Mouse (Mus musculus) retina, adult 2 months (tissue): ENCODE measurements around the gene Sorbs2.

Source experiments
- DNase-seq: peaks from one replicate; pipeline ENCODE4 v3.0.0-alpha.2; 2012; ENCODE audit warnings: low read depth, low spot score

Gene Sorbs2

GRCm38 (mm10) chr8:45570117-45570516 lies 62.5 kb downstream of the Sorbs2 start:
- DNase-seq, result no peak

- DNase-seq, result no peak
Measured at GRCm38 (mm10) chr8:45579714-45580543, 72.3 kb downstream of the Sorbs2 start.

GRCm38 (mm10) chr8:45580544-45580866 lies 72.9 kb downstream of the Sorbs2 start:
- DNase-seq, result no peak

- DNase-seq, result no peak
Measured at GRCm38 (mm10) chr8:45583856-45584255, 76.3 kb downstream of the Sorbs2 start.

- no peak for DNase-seq
Measured at GRCm38 (mm10) chr8:45584390-45585052, 76.9 kb downstream of the Sorbs2 start.

- no peak for DNase-seq
Measured at GRCm38 (mm10) chr8:45585158-45585557, 77.6 kb downstream of the Sorbs2 start.

- no peak for DNase-seq
Measured at GRCm38 (mm10) chr8:45587011-45587410, 79.4 kb downstream of the Sorbs2 start.

- no peak for DNase-seq
Measured at GRCm38 (mm10) chr8:45591888-45592287, 84.3 kb downstream of the Sorbs2 start.

- DNase-seq, result no peak
Measured at GRCm38 (mm10) chr8:45593711-45594110, 86.1 kb downstream of the Sorbs2 start.

GRCm38 (mm10) chr8:45595983-45596382 lies 88.4 kb downstream of the Sorbs2 start:
- DNase-seq, result no peak

- DNase-seq, result no peak
Measured at GRCm38 (mm10) chr8:45596591-45596990, 89.0 kb downstream of the Sorbs2 start.

GRCm38 (mm10) chr8:45597631-45598420 lies 90.2 kb downstream of the Sorbs2 start:
- no peak for DNase-seq

- no peak for DNase-seq
Measured at GRCm38 (mm10) chr8:45598883-45599282, 91.3 kb downstream of the Sorbs2 start.

GRCm38 (mm10) chr8:45602019-45602418 lies 94.4 kb downstream of the Sorbs2 start:
- no peak for DNase-seq

- DNase-seq, result no peak
Measured at GRCm38 (mm10) chr8:45605419-45605818, 97.8 kb downstream of the Sorbs2 start.

- DNase-seq, result no peak
Measured at GRCm38 (mm10) chr8:45607012-45607411, 99.4 kb downstream of the Sorbs2 start.

- no peak for DNase-seq
Measured at GRCm38 (mm10) chr8:45608413-45608812, 100.8 kb downstream of the Sorbs2 start.

GRCm38 (mm10) chr8:45610426-45611215 lies 103.0 kb downstream of the Sorbs2 start:
- DNase-seq, result no peak

GRCm38 (mm10) chr8:45611320-45611719 lies 103.7 kb downstream of the Sorbs2 start:
- DNase-seq, result no peak

- DNase-seq, result no peak
Measured at GRCm38 (mm10) chr8:45614610-45615009, 107.0 kb downstream of the Sorbs2 start.

- no peak for DNase-seq
Measured at GRCm38 (mm10) chr8:45615050-45615449, 107.5 kb downstream of the Sorbs2 start.

GRCm38 (mm10) chr8:45615551-45615950 lies 108.0 kb downstream of the Sorbs2 start:
- DNase-seq, result no peak
